Mouse (Mus musculus) kidney, postnatal 0 days (tissue): Measurements from ENCODE around the gene Stub1. TPM values are rescaled to one million over a fixed set of nuclear protein-coding genes. Genes with fewer than 3 reads are reported as not detected.

Experiments used
- ATAC-seq: fragments of 200-750 bp; cut with Nextera tagmentation; replicated peaks from 2 replicates; pipeline ENCODE4 v1.8.0; 2017; ENCODE audit warnings: low read depth, moderate number of reproducible peaks, moderate TSS enrichment, moderate library complexity; ENCODE audit not compliant: low FRiP score
- DNase-seq: peaks from one replicate; pipeline ENCODE4 v3.0.0-alpha.2; 2016; ENCODE audit warnings: low spot score
- H3K27ac ChIP-seq: fragments of 300-500 bp; sonication (generic); 2 replicates; pipeline ENCODE4 v1.5.1; 2014; ENCODE audit warnings: mild to moderate bottlenecking
- H3K27me3 ChIP-seq: fragments of 300-500 bp; sonication (generic); 2 replicates; pipeline ENCODE4 v1.6.1; 2014; ENCODE audit warnings: low read length, mixed read lengths; ENCODE audit not compliant: insufficient read depth
- H3K36me3 ChIP-seq: fragments of 300-500 bp; sonication (generic); 2 replicates; pipeline ENCODE4 v1.6.1; 2014; ENCODE audit warnings: low read length, mixed read lengths; ENCODE audit not compliant: insufficient read depth
- H3K4me1 ChIP-seq: fragments of 300-500 bp; sonication (generic); replicated peaks from 2 replicates; pipeline ENCODE4 v1.6.1; 2014; ENCODE audit warnings: antibody characterized with exemption, low read length, mixed read lengths; ENCODE audit not compliant: insufficient read depth
- H3K4me2 ChIP-seq: fragments of 300-500 bp; sonication (generic); 2 replicates; pipeline ENCODE4 v1.6.1; 2014; ENCODE audit warnings: mild to moderate bottlenecking, low read length, moderate library complexity, mixed read lengths
- H3K4me3 ChIP-seq: fragments of 300-500 bp; sonication (generic); replicated peaks from 2 replicates; pipeline ENCODE4 v1.5.1; 2014; ENCODE audit warnings: low read depth, low read length
- H3K9ac ChIP-seq: fragments of 300-500 bp; sonication (generic); 2 replicates; pipeline ENCODE4 v1.6.1; 2014; ENCODE audit warnings: low read depth, low read length
- H3K9me3 ChIP-seq: fragments of 300-500 bp; sonication (generic); replicated peaks from 2 replicates; pipeline ENCODE4 v1.6.1; 2016; ENCODE audit warnings: low read length, inconsistent platforms, mixed read lengths
- CTCF ChIP-seq: IDR thresholded peaks from 2 replicates; pipeline ENCODE4 v1.5.1; 2016; ENCODE audit warnings: antibody characterized with exemption, low read depth, mild to moderate bottlenecking, moderate library complexity
- WGBS: fragments of 180-500 bp; shearing (Covaris S2); extraction: QIAGEN DNeasy Blood & Tissue Kit; methylation state at CpG from one replicate; pipeline ENCODE4 v1.1.7; 2014; 5-methylcytosine and 5-hydroxymethylcytosine counted together
- polyA plus RNA-seq: library from polyadenylated mRNA; unstranded; fragments of >200 nt; fragmentation: Nextera tagmentation; extraction: Ambion mirVana; gene quantifications from 2 replicates; pipeline ENCODE4 v1.2.1, GENCODE M21; 2015

Gene Stub1
- polyA plus RNA-seq, 1 experiment from 2014 or later = 267 TPM

GRCm38 (mm10) chr17:25844396-25844901, 11.2 kb upstream of the Stub1 start, which contains the start of gene Rhot2:
Gene Rhot2 (minus strand): TSS chr17:25844851.
- H3K4me1 ChIP-seq = peaks cover 5% of the 10 kb centered on the region
- peak; percentile 91 for ATAC-seq
- peak within 1 kb of the TSS; percentile 86 for H3K4me3 ChIP-seq
- TF ChIP-seq CTCF = peak; percentile 77
- H3K27ac ChIP-seq = peak within 1 kb of the TSS; percentile 89
- no peaks in the 10 kb centered on the region for H3K9me3 ChIP-seq
- H3K27me3 ChIP-seq = no peaks in the 10 kb centered on the region
- DNase-seq = peak; percentile 97
- H3K9ac ChIP-seq = peak within 1 kb of the TSS; percentile 84
- WGBS = 1% methylated on average over 21 of the region's 21 CpGs
- peaks cover 32% of the 10 kb centered on the region for H3K36me3 ChIP-seq
- peak within 1 kb of the TSS; percentile 98 for H3K4me2 ChIP-seq

GRCm38 (mm10) chr17:25843636-25844395, 10.6 kb upstream of the Stub1 start:
- Histone ChIP-seq H3K27ac (peak overlapping the region; percentile 89), H3K9ac (peak overlapping the region; percentile 84), H3K36me3 (peaks cover 38% of the 10 kb centered on the region), H3K9me3 (no peaks in the 10 kb centered on the region), H3K27me3 (no peaks in the 10 kb centered on the region), H3K4me2 (peak overlapping the region; percentile 98), H3K4me3 (peak overlapping the region; percentile 86), H3K4me1 (peaks cover 5% of the 10 kb centered on the region)
- WGBS = 1% methylated on average over 31 of the region's 38 CpGs
- DNase-seq = peak; percentile 39
- no peak for TF ChIP-seq CTCF
- ATAC-seq = peak; percentile 15

- Histone ChIP-seq H3K9me3 (no peaks in the 10 kb centered on the region), H3K4me1 (peaks cover 5% of the 10 kb centered on the region), H3K36me3 (peaks cover 36% of the 10 kb centered on the region), H3K4me3 (peak overlapping the region; percentile 86; the same call in 1 of the 2 replicates), H3K27me3 (no peaks in the 10 kb centered on the region), H3K9ac (peak overlapping the region; percentile 84; the same call in 1 of the 2 replicates), H3K4me2 (peak overlapping the region; percentile 98), H3K27ac (0 out of 2 replicates have a peak overlapping the region, but pooled peaks have one; percentile 89)
- no peak for ATAC-seq
- no peak for DNase-seq
- 89% methylated on average over 4 of the region's 4 CpGs for WGBS
- TF ChIP-seq CTCF = no peak
These were observed 9.9 kb upstream of the Stub1 start for GRCm38 (mm10) chr17:25843122-25843521.

GRCm38 (mm10) chr17:25842509-25842908, 9.3 kb upstream of the Stub1 start:
- Histone ChIP-seq H3K27me3 (no peaks in the 10 kb centered on the region), H3K36me3 (peaks cover 36% of the 10 kb centered on the region), H3K4me1 (peaks cover 5% of the 10 kb centered on the region), H3K4me3 (no peak overlapping the region), H3K27ac (no peak overlapping the region), H3K9ac (no peak overlapping the region), H3K9me3 (no peaks in the 10 kb centered on the region), H3K4me2 (no peak overlapping the region)
- DNase-seq = no peak
- 75% methylated on average over 3 of the region's 3 CpGs for WGBS
- ATAC-seq = no peak
- TF ChIP-seq CTCF = no peak

GRCm38 (mm10) chr17:25841117-25841880, 8.1 kb upstream of the Stub1 start, which contains the start of gene Gm20683:
Gene Gm20683 (minus strand): TSS chr17:25841763.
- 89% methylated on average over 22 of the region's 22 CpGs for WGBS
- no peak for ATAC-seq
- H3K4me1 ChIP-seq = peaks cover 16% of the 10 kb centered on the region
- no peak within 1 kb of the TSS for H3K4me3 ChIP-seq
- no peaks in the 10 kb centered on the region for H3K27me3 ChIP-seq
- no peak for TF ChIP-seq CTCF
- no peak within 1 kb of the TSS for H3K9ac ChIP-seq
- H3K4me2 ChIP-seq = no peak within 1 kb of the TSS
- no peaks in the 10 kb centered on the region for H3K9me3 ChIP-seq
- no peak for DNase-seq
- H3K27ac ChIP-seq = no peak within 1 kb of the TSS
- peaks cover 36% of the 10 kb centered on the region for H3K36me3 ChIP-seq

GRCm38 (mm10) chr17:25840519-25840918, 7.3 kb upstream of the Stub1 start:
- Histone ChIP-seq H3K36me3 (peaks cover 36% of the 10 kb centered on the region), H3K4me1 (peaks cover 23% of the 10 kb centered on the region), H3K9me3 (no peaks in the 10 kb centered on the region), H3K9ac (no peak overlapping the region), H3K4me2 (no peak overlapping the region), H3K27me3 (no peaks in the 10 kb centered on the region), H3K27ac (no peak overlapping the region), H3K4me3 (no peak overlapping the region)
- WGBS = 96% methylated on average over 6 of the region's 6 CpGs
- no peak for DNase-seq
- no peak for TF ChIP-seq CTCF
- no peak for ATAC-seq
